In the genomic region with DNA sequence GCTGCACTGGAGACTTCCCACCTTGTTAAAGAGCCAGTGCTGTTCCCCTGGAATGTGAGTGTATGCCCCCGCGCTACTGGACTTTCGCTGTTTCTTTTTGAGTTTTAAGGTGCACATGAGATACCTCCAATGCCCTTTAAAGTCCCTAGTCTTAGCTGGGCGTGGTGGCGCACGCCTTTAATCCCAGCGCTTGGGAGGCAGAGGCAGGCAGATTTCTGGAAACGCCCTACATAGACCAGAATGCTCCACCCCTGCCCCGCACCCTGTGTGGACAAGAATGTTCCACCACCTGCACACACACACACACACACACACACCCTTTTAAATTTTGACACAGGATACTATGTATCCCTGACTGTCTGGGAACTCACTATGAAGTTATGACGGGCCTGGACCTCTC, we compare ENCODE assay signal across 24 mouse cellular contexts. TPM values are rescaled to one million over a fixed set of nuclear protein-coding genes. Genes with fewer than 3 reads are reported as not detected.
DNase-seq lines count a peak whose midpoint lies in the region; ATAC-seq and TF ChIP-seq lines count a peak whose summit lies in the region.
"Had no signal": no experiment of that assay in that cellular context is flagged by ENCODE, and none has a peak within 500 bp of the region (broad histone marks: within the 10 kb centered on the region; RNA-seq: fewer than 3 reads in every experiment).

No protein-coding gene starts in this region.

- H3K4me1 ChIP-seq in CH12.LX (ENCODE audit: control insufficient read depth in 1 of 2, insufficient read depth in 2 of 2): peaks cover 25 to 72% of the 10 kb centered on the region in 2 experiments
- H3K4me1 ChIP-seq in limb, embryonic 10.5 days: peaks cover 18% of the 10 kb centered on the region
- H3K4me1 ChIP-seq: forebrain, embryonic 13.5 days; forebrain, embryonic 15.5 days had no signal

- in situ Hi-C loops in CH12.LX (cut with MboI; ENCODE audit: low pct_ligation_motif_present, low pct_unique_long_range_greater_than_20kb, low sequenced_read_pairs): no loop called here

- DNase-seq in CH12.LX (ENCODE audit: extremely low read depth): no peak
- DNase-seq in ES-CJ7 (ENCODE audit: low read depth, low spot score): peak; percentile 42
- peak; percentile 83 for DNase-seq in R1 (ENCODE audit: low read depth, low spot score)
- no peak for DNase-seq in urinary bladder, postnatal 4 days (ENCODE audit: low spot score in 2 of 2)
- no peak for DNase-seq in limb, embryonic 10.5 days (ENCODE audit: low spot score)
- DNase-seq in spleen, postnatal 10 days (ENCODE audit: low spot score in 2 of 2): no peak
- DNase-seq: adrenal gland, adult 8-10 months; adrenal gland, postnatal 14 days; cerebellum, adult 11 months; cerebellum, adult 18-20 months; cerebellum, adult 8-10 months; cerebellum, adult 9-11 months; cerebellum, postnatal 14 days; cerebellum, postnatal 36 days; embryo, embryonic 11 days; forebrain, postnatal 0 days had no signal

- no peaks in the 10 kb centered on the region for H3K27me3 ChIP-seq in CH12.LX (replicated peaks)
- no peaks in the 10 kb centered on the region for H3K27me3 ChIP-seq in limb, embryonic 10.5 days (ENCODE audit: low read depth, poor library complexity, severe bottlenecking)
- H3K27me3 ChIP-seq: embryonic facial prominence, embryonic 13.5 days; embryonic facial prominence, embryonic 15.5 days; forebrain, embryonic 13.5 days; forebrain, embryonic 15.5 days; Patski had no signal

- no peak for TF ChIP-seq POLR2A in CH12.LX (IDR thresholded peaks at IDR 0.05; ENCODE audit: low read depth, low read length)

- TF ChIP-seq CTCF in CH12.LX (conservative IDR thresholded peaks at IDR 0.05 in 1 of 2, IDR thresholded peaks at IDR 0.05 in 1 of 2; ENCODE audit: low read depth in 2 of 2, low read length in 2 of 2): no peak

- no peaks in the 10 kb centered on the region for H3K79me2 ChIP-seq in CH12.LX (replicated peaks; ENCODE audit: control insufficient read depth, extremely low read depth, insufficient read depth, poor library complexity, severe bottlenecking)

- H3K4me2 ChIP-seq in CH12.LX (ENCODE audit: insufficient read depth, low read depth, poor library complexity, severe bottlenecking): no peak overlapping the region
- H3K4me2 ChIP-seq: embryonic facial prominence, embryonic 13.5 days; embryonic facial prominence, embryonic 15.5 days; forebrain, embryonic 13.5 days; forebrain, embryonic 15.5 days had no signal

- H3K27ac ChIP-seq in CH12.LX (ENCODE audit: insufficient read depth, low read depth): peak overlapping the region; percentile 22; the same call in 1 of the 2 replicates
- H3K27ac ChIP-seq in limb, embryonic 10.5 days: no peak overlapping the region
- H3K27ac ChIP-seq: embryonic facial prominence, embryonic 13.5 days; embryonic facial prominence, embryonic 15.5 days; forebrain, embryonic 13.5 days; forebrain, embryonic 15.5 days had no signal

- no peak for TF ChIP-seq RAD21 in CH12.LX (IDR thresholded peaks at IDR 0.05; ENCODE audit: low read depth, low read length)

- ATAC-seq in erythroblast, adult 5-6 weeks (replicated peaks; ENCODE audit: low FRiP score, poor library complexity, severe bottlenecking): 0 out of 2 replicates have a peak, but pooled peaks have one; percentile 30
- ATAC-seq: activated CD4-positive, CD25-positive, alpha-beta regulatory T cell, adult 4 months; forebrain, embryonic 13.5 days; forebrain, embryonic 15.5 days; forebrain, postnatal 0 days; Patski had no signal

- H3K36me3 ChIP-seq in CH12.LX (replicated peaks in 1 of 2; ENCODE audit: control insufficient read depth in 1 of 2, insufficient read depth in 1 of 2, low read length in 1 of 2): no peaks in the 10 kb centered on the region
- no peaks in the 10 kb centered on the region for H3K36me3 ChIP-seq in limb, embryonic 10.5 days
- H3K36me3 ChIP-seq: embryonic facial prominence, embryonic 13.5 days; embryonic facial prominence, embryonic 15.5 days; forebrain, embryonic 15.5 days; G1E had no signal

- WGBS in limb, embryonic 10.5 days: 98% methylated on average over 10 of the region's 10 CpGs

- peaks cover 10% of the 10 kb centered on the region for H3K9me3 ChIP-seq in CH12.LX (replicated peaks; ENCODE audit: low read length)
- H3K9me3 ChIP-seq in limb, embryonic 10.5 days (replicated peaks): no peaks in the 10 kb centered on the region
- H3K9me3 ChIP-seq: embryonic facial prominence, embryonic 13.5 days; embryonic facial prominence, embryonic 15.5 days; forebrain, embryonic 15.5 days; G1E had no signal

- H3K4me3 ChIP-seq in CH12.LX (replicated peaks in 1 of 3; ENCODE audit: low read depth in 2 of 3, low read length in 2 of 3, poor library complexity in 1 of 3): no peak overlapping the region
- no peak overlapping the region for H3K4me3 ChIP-seq in limb, embryonic 10.5 days
- H3K4me3 ChIP-seq: embryonic facial prominence, embryonic 13.5 days; embryonic facial prominence, embryonic 15.5 days; forebrain, embryonic 13.5 days; forebrain, embryonic 15.5 days had no signal

- dilution Hi-C loops in CH12.LX (cut with MboI; ENCODE audit: extremely low pct_ligation_motif_present, extremely low pct_unique_long_range_greater_than_20kb, low sequenced_read_pairs): no loop called here

- no peak overlapping the region for H3K9ac ChIP-seq in CH12.LX (ENCODE audit: insufficient read depth, low read depth)
- H3K9ac ChIP-seq: embryonic facial prominence, embryonic 13.5 days; embryonic facial prominence, embryonic 15.5 days; forebrain, embryonic 13.5 days; forebrain, embryonic 15.5 days; forebrain, postnatal 0 days had no signal

- TF ChIP-seq EP300 in CH12.LX (IDR thresholded peaks at IDR 0.05; ENCODE audit: low read length): no peak

TF ChIP-seq in CH12.LX, 34 proteins besides CTCF, POLR2A, EP300 and RAD21:
- TF ChIP-seq MAFK (IDR thresholded peaks at IDR 0.05; ENCODE audit: insufficient replicate concordance, low read length): no peak
- TF ChIP-seq JUND (conservative IDR thresholded peaks at IDR 0.05; ENCODE audit: low read depth, low read length): no peak
- TF ChIP-seq ZKSCAN1 (IDR thresholded peaks at IDR 0.05; ENCODE audit: borderline replicate concordance, low read depth, low read length): no peak
- TF ChIP-seq HCFC1 (IDR thresholded peaks at IDR 0.05; ENCODE audit: low read depth, low read length): no peak
- TF ChIP-seq MYC (IDR thresholded peaks at IDR 0.05; ENCODE audit: low read depth, low read length): no peak
- TF ChIP-seq MAX (IDR thresholded peaks at IDR 0.05; ENCODE audit: low read length): no peak
- no peak for TF ChIP-seq JUN (IDR thresholded peaks at IDR 0.05; ENCODE audit: insufficient read depth, low read depth, low read length)
- no peak for TF ChIP-seq RCOR1 (conservative IDR thresholded peaks at IDR 0.05; ENCODE audit: low read depth, low read length)

RNA-seq across cellular contexts. Expression of a gene that starts 17.1 kb away (rescaled TPM):
- total RNA-seq in CH12.LX (2012; rRNA removed): 141 and 178 TPM in 2 replicates
- total RNA-seq in CH12.LX (2014; rRNA removed): 72.7 and 75.8 TPM in 2 replicates
- polyA plus RNA-seq in CH12.LX (2012; ENCODE audit: insufficient read length, low read depth): 121 and 133 TPM in 2 replicates
- 342 and 357 TPM in 2 replicates for total RNA-seq in erythroblast, adult 5-6 weeks (2015; ENCODE audit: low replicate concordance)
- 725 and 933 TPM in 2 replicates for total RNA-seq in erythroblast, adult 5-6 weeks (2017; ENCODE audit: low replicate concordance)
- 27.4 and 31.0 TPM in 2 replicates for polyA plus RNA-seq in limb, embryonic 10.5 days (2016; fragmentation: Nextera tagmentation; extraction: Ambion mirVana)

Comparison
In these comparisons a context has a peak if more than half of its experiments do, and no peak if none do; other contexts are left out.
1. DNase-seq: peak in ES-CJ7 (single experiment) and R1 (single experiment); none in CH12.LX (single experiment), urinary bladder, postnatal 4 days (0 of 2), limb, embryonic 10.5 days (single experiment) and spleen, postnatal 10 days (0 of 2).